ENCODE assay signal across 10 mouse cellular contexts in the genomic region with DNA sequence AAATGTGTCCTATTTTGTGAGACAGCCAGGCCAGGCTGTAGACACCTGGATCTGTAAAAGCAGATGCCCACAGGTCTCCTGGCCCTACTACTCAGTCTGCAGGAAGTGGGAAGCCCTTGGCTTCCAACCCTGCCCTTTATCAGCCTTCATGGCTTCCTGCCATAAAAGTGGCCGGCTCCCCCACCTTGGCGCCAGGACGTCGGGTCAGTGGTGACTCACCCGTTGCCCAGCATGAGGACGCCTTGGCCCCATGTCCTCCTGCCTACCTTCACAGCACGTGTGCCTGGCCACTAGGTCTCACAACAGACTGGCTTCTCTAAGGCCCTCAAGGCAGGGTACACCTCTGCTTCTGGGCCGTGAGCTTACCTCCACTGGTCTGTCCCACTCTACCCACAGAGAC. TPM values are rescaled to one million over a fixed set of nuclear protein-coding genes. Genes with fewer than 3 reads are reported as not detected.
DNase-seq lines count a peak whose midpoint lies in the region; ATAC-seq and TF ChIP-seq lines count a peak whose summit lies in the region.
"Had no signal": no experiment of that assay in that cellular context is flagged by ENCODE, and none has a peak within 500 bp of the region (broad histone marks: within the 10 kb centered on the region; RNA-seq: fewer than 3 reads in every experiment).

No protein-coding gene starts in this region.

- H3K9me3 ChIP-seq in forebrain, embryonic 15.5 days, result no peaks in the 10 kb centered on the region
- H3K9me3 ChIP-seq: embryonic facial prominence, embryonic 12.5 days had no signal

- H3K4me2 ChIP-seq in forebrain, embryonic 15.5 days (replicated peaks), result no peak overlapping the region
- H3K4me2 ChIP-seq: embryonic facial prominence, embryonic 12.5 days had no signal

- peak overlapping the region; percentile 76 for H3K27ac ChIP-seq in gastrocnemius, adult 2 months
- H3K27ac ChIP-seq in forebrain, embryonic 15.5 days (replicated peaks), result no peak overlapping the region
- H3K27ac ChIP-seq: embryonic facial prominence, embryonic 12.5 days; macrophage had no signal

- WGBS in lung, adult 2 months, result 11% methylated on average over 8 of the region's 8 CpGs
- 80% methylated on average over 8 of the region's 8 CpGs for WGBS in forebrain, embryonic 15.5 days

- TF ChIP-seq CTCF in gastrocnemius, adult 2 months (IDR thresholded peaks at IDR 0.05), result no peak
- no peak for TF ChIP-seq CTCF in lung, adult 2 months (IDR thresholded peaks at IDR 0.05; ENCODE audit: insufficient read depth, low read length)

- no peak for ATAC-seq in forebrain, embryonic 15.5 days (replicated peaks)

- no peak overlapping the region for H3K9ac ChIP-seq in forebrain, embryonic 15.5 days (replicated peaks)

- peaks cover 3% of the 10 kb centered on the region; the same call in 1 of the 2 replicates for H3K36me3 ChIP-seq in forebrain, embryonic 15.5 days

- H3K27me3 ChIP-seq in forebrain, embryonic 15.5 days, result no peaks in the 10 kb centered on the region
- H3K27me3 ChIP-seq: embryonic facial prominence, embryonic 12.5 days had no signal

- DNase-seq in gastrocnemius, adult 2 months, result peak; percentile 46
- DNase-seq in gastrocnemius, postnatal 25 days, result no peak
- peak; percentile 93 for DNase-seq in adrenal gland, postnatal 14 days
- DNase-seq in heart, postnatal 10 days, result peak; percentile 82 to 86
- peak; percentile 62 for DNase-seq in lung, adult 2 months
- DNase-seq in spleen, adult 18-20 months, result no peak
- DNase-seq in embryo, embryonic 9.5 days (ENCODE audit: extremely low spot score), result no peak

- TF ChIP-seq POLR2A in lung, adult 2 months (IDR thresholded peaks at IDR 0.05; ENCODE audit: borderline replicate concordance, extremely low read depth, low read depth, low read length), result no peak

- intact Hi-C loops in gastrocnemius, adult 2 months (cut with DNase I), result no loop called here
- intact Hi-C loops in heart, postnatal 10 days (cut with DNase I), result loop anchor here (10.0 kb wide), 1 partner anchor 78 kb away; no protein-coding TSS in a partner anchor

- H3K4me3 ChIP-seq in gastrocnemius, adult 2 months, result no peak overlapping the region
- no peak overlapping the region for H3K4me3 ChIP-seq in lung, adult 2 months (replicated peaks; ENCODE audit: extremely low read depth, low read depth, low read length)
- H3K4me3 ChIP-seq in forebrain, embryonic 15.5 days, result no peak overlapping the region
- H3K4me3 ChIP-seq: embryonic facial prominence, embryonic 12.5 days had no signal

- H3K4me1 ChIP-seq in lung, adult 2 months (ENCODE audit: control insufficient read depth, insufficient read depth, low read length), result peaks cover 24% of the 10 kb centered on the region
- peaks cover 18% of the 10 kb centered on the region for H3K4me1 ChIP-seq in forebrain, embryonic 15.5 days

RNA-seq across cellular contexts. Expression of gene Nudt14, which starts 10.5 kb away (rescaled TPM):
- 1 to 10 TPM; 5.4 to 7.9 TPM for total RNA-seq in gastrocnemius, adult 2 months (2021)
- 1 to 10 TPM; 8.7 to 9.1 TPM for total RNA-seq in gastrocnemius, postnatal 25 days (2021)
- 32.5 and 35.7 TPM in 2 replicates for total RNA-seq in adrenal gland, postnatal 14 days (2021)
- 10 to 100 TPM; 11.7 to 11.8 TPM for total RNA-seq in heart, postnatal 10 days (2021)
- 43.4 and 47.4 TPM in 2 replicates for polyA plus RNA-seq in lung, adult 2 months (2012; rRNA removed)
- 59.0 and 63.2 TPM in 2 replicates for polyA plus RNA-seq in forebrain, embryonic 15.5 days (2015; fragmentation: Nextera tagmentation; extraction: Ambion mirVana)

RNA-seq across cellular contexts. Expression of gene Jag2, which starts 22.9 kb away (rescaled TPM):
- total RNA-seq in gastrocnemius, adult 2 months (2021), result 10 to 100 TPM; 20.3 to 30.2 TPM
- 10 to 100 TPM; 20.4 to 21.8 TPM for total RNA-seq in gastrocnemius, postnatal 25 days (2021)
- total RNA-seq in adrenal gland, postnatal 14 days (2021), result 18.6 and 20.8 TPM in 2 replicates
- total RNA-seq in heart, postnatal 10 days (2021), result 10 to 100 TPM; 36.1 to 38.5 TPM
- 54.0 and 62.8 TPM in 2 replicates for polyA plus RNA-seq in lung, adult 2 months (2012; rRNA removed)
- polyA plus RNA-seq in forebrain, embryonic 15.5 days (2015; fragmentation: Nextera tagmentation; extraction: Ambion mirVana), result 8.3 and 9.1 TPM in 2 replicates

RNA-seq across cellular contexts. Expression of gene Btbd6, which starts 23.8 kb away (rescaled TPM):
- total RNA-seq in gastrocnemius, adult 2 months (2021), result 10 to 100 TPM; 13.3 to 20.6 TPM
- total RNA-seq in gastrocnemius, postnatal 25 days (2021), result 10 to 100 TPM; 12.6 to 13.1 TPM
- total RNA-seq in adrenal gland, postnatal 14 days (2021), result 18.3 and 21.1 TPM in 2 replicates
- total RNA-seq in heart, postnatal 10 days (2021), result 10 to 100 TPM; 22.9 to 24.5 TPM
- polyA plus RNA-seq in lung, adult 2 months (2012; rRNA removed), result 48.4 and 72.3 TPM in 2 replicates
- 46.1 and 48.1 TPM in 2 replicates for polyA plus RNA-seq in forebrain, embryonic 15.5 days (2015; fragmentation: Nextera tagmentation; extraction: Ambion mirVana)

RNA-seq across cellular contexts. Expression of gene Brf1, which starts 48.1 kb away (rescaled TPM):
- 10 to 100 TPM; 20.8 to 21.5 TPM for total RNA-seq in gastrocnemius, adult 2 months (2021)
- total RNA-seq in gastrocnemius, postnatal 25 days (2021), result 10 to 100 TPM; 19.3 to 19.4 TPM
- 46.3 and 57.7 TPM in 2 replicates for total RNA-seq in adrenal gland, postnatal 14 days (2021)
- total RNA-seq in heart, postnatal 10 days (2021), result 10 to 100 TPM; 29.3 to 35.8 TPM
- polyA plus RNA-seq in lung, adult 2 months (2012; rRNA removed), result 83.3 and 131 TPM in 2 replicates
- 67.3 and 67.7 TPM in 2 replicates for polyA plus RNA-seq in forebrain, embryonic 15.5 days (2015; fragmentation: Nextera tagmentation; extraction: Ambion mirVana)

Comparison
In these comparisons a context has a peak if more than half of its experiments do, and no peak if none do; other contexts are left out.
1. DNase-seq: peak in gastrocnemius, adult 2 months (single experiment), adrenal gland, postnatal 14 days (single experiment), heart, postnatal 10 days (2 of 2) and lung, adult 2 months (single experiment); none in gastrocnemius, postnatal 25 days (single experiment), spleen, adult 18-20 months (0 of 2) and embryo, embryonic 9.5 days (single experiment).